Mouse (Mus musculus) heart, embryonic 15.5 days (tissue): ENCODE results near the gene Gm6993. TPM values are rescaled to one million over a fixed set of nuclear protein-coding genes. Genes with fewer than 3 reads are reported as not detected.

ENCODE experiments used
- ATAC-seq: fragments of 200-750 bp; cut with Nextera tagmentation; replicated peaks from 2 replicates; pipeline ENCODE4 v1.8.0; 2017; ENCODE audit warnings: low read depth, moderate TSS enrichment; ENCODE audit not compliant: insufficient number of reproducible peaks, insufficient read depth, low FRiP score
- H3K27ac ChIP-seq: fragments of 300-500 bp; sonication (generic); 2 replicates; pipeline ENCODE4 v1.5.1; 2015; ENCODE audit warnings: mild to moderate bottlenecking, inconsistent platforms
- H3K27me3 ChIP-seq: fragments of 300-500 bp; sonication (generic); 2 replicates; pipeline ENCODE4 v1.6.1; 2015; ENCODE audit warnings: inconsistent platforms
- H3K36me3 ChIP-seq: fragments of 300-500 bp; sonication (generic); 2 replicates; pipeline ENCODE4 v1.6.1; 2015; ENCODE audit warnings: mild to moderate bottlenecking, inconsistent platforms
- H3K4me1 ChIP-seq: fragments of 300-500 bp; sonication (generic); replicated peaks from 2 replicates; pipeline ENCODE4 v1.6.1; 2015; ENCODE audit warnings: inconsistent platforms
- H3K4me2 ChIP-seq: fragments of 300-500 bp; sonication (generic); 2 replicates; pipeline ENCODE4 v1.6.1; 2015; ENCODE audit warnings: inconsistent platforms, mild to moderate bottlenecking, moderate library complexity
- H3K4me3 ChIP-seq: fragments of 300-500 bp; sonication (generic); 2 replicates; pipeline ENCODE4 v1.5.1; 2015; ENCODE audit warnings: mild to moderate bottlenecking, inconsistent platforms
- H3K9ac ChIP-seq: fragments of 300-500 bp; sonication (generic); 2 replicates; pipeline ENCODE4 v1.6.1; 2015; ENCODE audit warnings: mild to moderate bottlenecking, inconsistent platforms
- H3K9me3 ChIP-seq: fragments of 300-500 bp; sonication (generic); replicated peaks from 2 replicates; pipeline ENCODE4 v1.6.1; 2016; ENCODE audit warnings: inconsistent platforms
- WGBS: fragments of 180-500 bp; shearing (Covaris S2); methylation state at CpG from one replicate; pipeline ENCODE4 v1.1.7; 2015; ENCODE audit warnings: mixed read lengths; 5-methylcytosine and 5-hydroxymethylcytosine counted together
- polyA plus RNA-seq: library from polyadenylated mRNA; unstranded; fragments of >200 nt; fragmentation: Nextera tagmentation; extraction: Ambion mirVana; gene quantifications from 2 replicates; pipeline ENCODE4 v1.2.1, GENCODE M21; 2015

Gm6993 gene
- polyA plus RNA-seq, 1 experiment from 2014 or later: not detected

DNA sequence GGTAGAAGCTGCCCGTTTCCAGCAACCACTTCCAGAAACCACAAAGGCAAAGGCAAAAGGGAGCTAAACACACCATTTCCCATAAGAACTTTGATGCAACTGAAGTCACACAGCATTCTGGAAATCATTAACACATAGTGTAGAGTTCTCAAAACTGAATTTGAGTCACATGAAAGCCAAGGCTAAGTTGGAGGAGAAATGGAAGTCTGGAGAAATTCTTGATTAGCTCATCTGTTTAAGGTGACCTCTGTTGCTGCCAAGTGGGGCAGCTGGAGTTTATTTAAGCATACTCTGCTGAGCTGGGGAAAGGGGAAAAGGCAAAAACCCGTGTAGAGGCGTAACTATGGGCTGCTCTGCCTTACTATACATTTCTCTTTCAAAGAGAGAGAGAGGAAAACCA lies 21.8 kb upstream of the Gm6993 start:
- no peak for ATAC-seq
- Histone ChIP-seq H3K4me1 (peaks cover 21% of the 10 kb centered on the region), H3K4me2 (no peak overlapping the region), H3K9ac (no peak overlapping the region), H3K4me3 (no peak overlapping the region), H3K36me3 (no peaks in the 10 kb centered on the region), H3K27me3 (no peaks in the 10 kb centered on the region), H3K9me3 (no peaks in the 10 kb centered on the region), H3K27ac (no peak overlapping the region; the same call in 1 of the 2 replicates)
- WGBS: 52% methylated on average over 3 of the region's 3 CpGs

DNA sequence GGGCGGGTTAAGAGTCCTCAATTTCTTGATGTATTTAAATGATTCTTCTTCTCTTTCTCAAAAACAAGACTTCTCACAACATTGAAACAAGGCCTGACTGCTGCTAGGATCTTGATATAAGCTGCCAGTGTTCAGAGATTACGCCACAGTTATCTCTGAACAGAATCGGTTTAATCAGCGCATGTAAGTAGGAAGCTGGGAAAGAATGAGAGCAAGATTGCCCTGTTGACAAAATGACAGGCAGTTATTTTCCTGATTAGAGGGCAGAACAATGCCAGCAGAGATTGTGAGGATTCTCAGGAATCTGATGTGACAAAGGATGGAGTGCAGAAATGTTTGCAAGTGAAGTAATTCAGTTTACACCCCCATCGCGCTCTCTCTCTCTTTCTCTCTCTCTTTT lies 19.0 kb upstream of the Gm6993 start:
- no peak overlapping the region for H3K9ac ChIP-seq
- H3K9me3 ChIP-seq: no peaks in the 10 kb centered on the region
- no peak for ATAC-seq
- peaks cover 15% of the 10 kb centered on the region for H3K4me1 ChIP-seq
- no peaks in the 10 kb centered on the region for H3K27me3 ChIP-seq
- no peak overlapping the region for H3K27ac ChIP-seq
- no peak overlapping the region for H3K4me2 ChIP-seq
- H3K36me3 ChIP-seq: no peaks in the 10 kb centered on the region
- no peak overlapping the region for H3K4me3 ChIP-seq
- 42% methylated on average over 6 of the region's 6 CpGs for WGBS

DNA sequence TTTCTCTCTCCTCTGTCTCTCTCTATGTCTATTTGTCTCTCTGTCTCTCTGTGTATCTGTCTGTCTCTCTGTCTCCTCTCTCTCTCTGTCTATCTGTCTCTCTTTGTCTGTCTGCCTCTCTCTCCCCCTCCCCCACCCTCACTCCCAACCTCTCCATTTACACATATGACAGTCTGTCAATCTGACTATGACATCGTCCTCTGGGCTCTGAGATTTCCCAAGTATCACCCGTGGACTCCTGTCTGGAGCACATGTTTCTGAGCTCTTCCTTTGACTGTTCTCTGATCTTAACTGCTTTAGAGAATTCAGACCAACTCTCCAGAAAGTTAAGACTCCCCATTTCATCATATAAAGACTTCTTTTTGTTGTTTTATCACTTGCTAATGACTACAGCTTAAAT lies 18.3 kb upstream of the Gm6993 start:
- H3K9me3 ChIP-seq: no peaks in the 10 kb centered on the region
- H3K4me1 ChIP-seq: peaks cover 15% of the 10 kb centered on the region
- no peaks in the 10 kb centered on the region for H3K36me3 ChIP-seq
- no peak overlapping the region for H3K27ac ChIP-seq
- 31% methylated on average over 2 of the region's 2 CpGs for WGBS
- no peaks in the 10 kb centered on the region for H3K27me3 ChIP-seq
- H3K4me2 ChIP-seq: no peak overlapping the region
- ATAC-seq: no peak
- H3K4me3 ChIP-seq: no peak overlapping the region
- no peak overlapping the region for H3K9ac ChIP-seq

DNA sequence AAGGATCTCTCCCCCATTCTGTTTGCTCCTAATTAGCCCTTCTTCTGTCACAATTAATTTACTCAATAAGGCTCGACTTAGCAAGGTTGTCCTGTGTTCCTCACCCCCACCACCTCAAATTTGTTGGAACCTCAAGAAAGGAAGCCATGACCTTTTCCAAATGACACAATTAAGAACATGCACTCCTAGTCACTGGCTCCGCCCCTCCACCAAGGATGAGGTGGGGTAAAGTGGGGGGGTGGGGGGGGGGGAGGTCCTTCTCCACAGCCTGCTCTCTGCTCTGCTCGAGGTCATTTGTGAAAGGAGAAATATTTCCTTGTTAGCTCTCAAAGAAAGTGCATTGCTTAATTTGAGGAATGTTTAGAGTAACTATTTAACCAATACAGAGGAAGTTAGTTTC lies 17.8 kb upstream of the Gm6993 start:
- Histone ChIP-seq H3K27ac (no peak overlapping the region), H3K9me3 (no peaks in the 10 kb centered on the region), H3K4me2 (no peak overlapping the region), H3K4me1 (peaks cover 14% of the 10 kb centered on the region), H3K9ac (no peak overlapping the region), H3K4me3 (no peak overlapping the region), H3K27me3 (no peaks in the 10 kb centered on the region), H3K36me3 (no peaks in the 10 kb centered on the region)
- WGBS: 43% methylated on average over 3 of the region's 3 CpGs
- no peak for ATAC-seq

DNA sequence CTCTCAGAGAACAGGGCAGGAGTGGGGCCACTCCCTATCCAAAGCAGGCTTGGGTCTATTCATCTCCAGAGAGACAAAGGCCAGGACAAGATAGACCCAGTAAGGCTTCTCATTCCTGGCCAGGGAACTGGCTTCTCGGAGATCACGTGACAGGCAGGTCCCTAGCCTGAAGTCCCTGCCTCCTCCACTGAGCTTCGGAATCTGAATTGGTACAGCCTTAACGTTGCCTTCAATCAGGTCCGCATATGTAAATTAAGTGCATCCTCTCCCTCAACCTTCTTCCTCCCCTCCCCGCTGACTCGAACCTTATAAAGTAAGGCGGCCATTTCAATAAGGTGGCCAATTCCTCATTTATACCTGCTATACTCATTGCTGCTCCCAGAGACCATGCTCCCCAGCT lies 15.1 kb upstream of the Gm6993 start:
- 61% methylated on average over 8 of the region's 8 CpGs for WGBS
- Histone ChIP-seq H3K4me3 (no peak overlapping the region), H3K4me2 (no peak overlapping the region), H3K27ac (no peak overlapping the region), H3K36me3 (no peaks in the 10 kb centered on the region), H3K9me3 (no peaks in the 10 kb centered on the region), H3K9ac (no peak overlapping the region), H3K4me1 (peaks cover 15% of the 10 kb centered on the region), H3K27me3 (no peaks in the 10 kb centered on the region)
- ATAC-seq: no peak

DNA sequence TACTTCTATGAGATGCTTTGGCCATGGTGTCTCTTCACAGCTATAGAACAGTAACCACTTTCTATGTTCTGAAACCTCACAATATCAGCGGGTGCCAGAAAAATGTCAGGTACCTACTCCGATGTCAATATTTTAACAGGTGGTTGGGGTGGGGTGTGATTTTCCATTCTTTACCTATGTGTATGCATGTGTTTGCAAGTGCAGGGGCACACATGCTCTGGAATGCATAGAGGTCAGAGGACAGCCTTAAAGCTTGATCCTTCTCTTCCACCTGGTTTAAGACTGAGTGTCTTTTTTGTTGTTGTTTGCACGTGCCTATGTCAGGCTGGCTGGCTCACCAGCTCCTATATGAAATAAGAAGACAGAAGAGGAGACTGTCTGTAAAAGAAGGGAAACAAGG lies 13.4 kb upstream of the Gm6993 start:
- Histone ChIP-seq H3K27me3 (no peaks in the 10 kb centered on the region), H3K4me1 (peaks cover 16% of the 10 kb centered on the region), H3K4me3 (no peak overlapping the region), H3K9me3 (no peaks in the 10 kb centered on the region), H3K9ac (no peak overlapping the region), H3K36me3 (no peaks in the 10 kb centered on the region), H3K27ac (no peak overlapping the region), H3K4me2 (no peak overlapping the region)
- no peak for ATAC-seq
- 88% methylated on average over 3 of the region's 3 CpGs for WGBS

DNA sequence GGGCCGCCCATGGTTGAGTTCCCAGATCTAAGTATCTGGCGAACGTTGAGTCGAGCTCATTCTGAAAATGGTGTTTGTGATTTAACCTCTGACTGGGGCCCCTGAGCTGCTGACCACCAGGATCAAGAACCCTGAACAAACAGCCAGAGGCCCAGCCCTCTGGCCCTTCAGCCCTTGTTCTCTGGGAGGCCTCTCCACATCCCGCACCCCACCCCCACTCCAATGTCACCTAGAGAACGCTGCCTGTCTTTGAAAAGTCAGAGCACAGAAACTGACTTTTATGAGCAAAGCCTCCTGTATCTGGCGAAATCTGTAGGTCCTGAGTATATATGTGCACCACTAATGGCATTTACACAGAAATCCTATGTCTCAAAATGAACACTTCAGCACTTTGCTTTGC lies 11.7 kb upstream of the Gm6993 start:
- Histone ChIP-seq H3K4me1 (peaks cover 21% of the 10 kb centered on the region), H3K27ac (peak overlapping the region; percentile 37), H3K9ac (no peak overlapping the region), H3K27me3 (no peaks in the 10 kb centered on the region), H3K9me3 (no peaks in the 10 kb centered on the region), H3K36me3 (no peaks in the 10 kb centered on the region), H3K4me3 (no peak overlapping the region), H3K4me2 (no peak overlapping the region)
- no peak for ATAC-seq
- WGBS: 37% methylated on average over 7 of the region's 7 CpGs

DNA sequence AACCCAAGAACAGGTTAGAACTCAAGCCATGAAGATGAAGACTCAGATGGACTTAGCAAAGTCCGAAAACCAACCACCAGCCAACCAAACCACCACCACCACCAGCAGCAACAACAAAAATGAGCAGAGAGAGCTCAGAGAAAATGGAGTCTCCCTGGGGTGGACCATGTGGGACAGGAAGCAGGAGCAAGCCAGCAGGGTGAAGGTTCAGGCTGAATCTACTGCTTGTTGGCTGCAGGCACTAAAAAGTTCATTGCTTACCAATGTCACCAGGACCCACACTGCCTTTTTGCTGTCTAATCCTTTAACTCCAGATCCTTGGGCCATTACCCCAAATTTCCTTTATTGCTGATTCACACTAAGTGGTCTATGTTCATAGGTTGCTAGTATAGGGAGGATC lies 7.9 kb upstream of the Gm6993 start:
- WGBS: 97% methylated on average over 1 of the region's 1 CpGs

DNA sequence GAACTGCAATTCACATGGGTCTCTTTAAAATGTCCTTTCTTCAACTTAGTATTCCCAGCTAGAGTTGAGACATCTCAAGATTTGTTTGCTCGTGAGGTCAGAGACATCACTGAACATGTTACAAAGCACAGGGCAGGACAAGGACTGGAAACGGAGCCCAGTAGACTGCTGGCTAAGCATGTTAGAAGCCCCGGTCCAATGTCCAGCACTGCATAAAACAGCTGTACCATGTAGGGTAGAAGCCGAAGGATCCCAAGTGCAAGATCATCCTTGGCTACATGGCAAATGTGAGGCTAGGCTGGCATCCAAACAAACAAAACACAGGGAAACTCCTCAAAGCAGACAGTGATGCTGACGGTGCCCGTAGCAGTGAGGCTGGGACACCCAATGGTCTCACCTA lies 5.6 kb upstream of the Gm6993 start:
- H3K4me2 ChIP-seq: no peak overlapping the region
- H3K27ac ChIP-seq: no peak overlapping the region
- H3K9me3 ChIP-seq: no peaks in the 10 kb centered on the region
- H3K9ac ChIP-seq: no peak overlapping the region
- no peak for ATAC-seq
- no peaks in the 10 kb centered on the region for H3K36me3 ChIP-seq
- H3K4me1 ChIP-seq: peaks cover 22% of the 10 kb centered on the region
- H3K4me3 ChIP-seq: no peak overlapping the region
- H3K27me3 ChIP-seq: no peaks in the 10 kb centered on the region
- WGBS: 92% methylated on average over 6 of the region's 6 CpGs

More for the DNA sequence above, 7.9 kb upstream of the Gm6993 start:
- no peak overlapping the region for H3K4me2 ChIP-seq
- no peaks in the 10 kb centered on the region for H3K27me3 ChIP-seq
- no peak overlapping the region for H3K4me3 ChIP-seq
- peaks cover 30% of the 10 kb centered on the region for H3K4me1 ChIP-seq
- H3K9me3 ChIP-seq: no peaks in the 10 kb centered on the region
- no peak for ATAC-seq
- H3K27ac ChIP-seq: no peak overlapping the region
- no peaks in the 10 kb centered on the region for H3K36me3 ChIP-seq
- no peak overlapping the region for H3K9ac ChIP-seq

DNA sequence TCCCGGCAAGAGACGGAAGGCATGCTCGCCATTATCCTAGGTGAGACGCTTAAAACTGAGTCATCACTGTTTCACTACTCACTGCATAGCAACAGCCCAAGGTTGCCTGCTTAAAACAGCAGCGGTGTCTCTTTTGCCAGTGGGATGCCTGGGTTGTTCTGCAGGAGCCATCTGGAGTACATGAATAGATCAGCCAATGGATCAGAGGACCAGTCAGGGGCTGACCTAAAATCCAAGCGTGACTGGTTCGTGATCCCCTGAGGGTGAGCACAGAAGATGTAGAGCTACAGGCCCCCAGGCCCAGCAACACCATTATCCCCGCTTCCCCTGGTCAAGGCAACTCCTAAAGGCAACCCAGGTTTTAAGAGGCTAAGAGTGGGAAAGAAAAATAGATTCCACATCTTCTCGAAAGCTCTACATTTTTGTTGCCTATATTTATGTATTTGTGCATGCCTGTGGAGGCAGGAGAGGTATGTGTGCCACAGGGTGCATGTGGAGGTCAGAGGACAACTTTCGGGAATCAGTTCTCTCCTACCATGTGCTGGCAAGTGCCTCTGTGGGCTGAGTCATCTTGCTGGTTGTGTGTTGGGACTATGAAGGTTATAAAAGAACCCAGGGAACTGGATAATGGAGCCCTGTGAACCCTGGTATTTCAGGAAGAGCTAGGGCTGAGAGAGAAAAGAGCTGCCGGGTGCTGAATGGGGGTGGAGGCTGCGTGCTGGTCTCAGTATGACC lies 3.5 kb upstream of the Gm6993 start:
- no peak overlapping the region for H3K27ac ChIP-seq
- peaks cover 18% of the 10 kb centered on the region for H3K4me1 ChIP-seq
- no peak overlapping the region for H3K9ac ChIP-seq
- no peaks in the 10 kb centered on the region for H3K27me3 ChIP-seq
- H3K4me3 ChIP-seq: no peak overlapping the region
- no peaks in the 10 kb centered on the region for H3K36me3 ChIP-seq
- WGBS: 66% methylated on average over 12 of the region's 12 CpGs
- no peak overlapping the region for H3K4me2 ChIP-seq
- no peak for ATAC-seq
- H3K9me3 ChIP-seq: no peaks in the 10 kb centered on the region

DNA sequence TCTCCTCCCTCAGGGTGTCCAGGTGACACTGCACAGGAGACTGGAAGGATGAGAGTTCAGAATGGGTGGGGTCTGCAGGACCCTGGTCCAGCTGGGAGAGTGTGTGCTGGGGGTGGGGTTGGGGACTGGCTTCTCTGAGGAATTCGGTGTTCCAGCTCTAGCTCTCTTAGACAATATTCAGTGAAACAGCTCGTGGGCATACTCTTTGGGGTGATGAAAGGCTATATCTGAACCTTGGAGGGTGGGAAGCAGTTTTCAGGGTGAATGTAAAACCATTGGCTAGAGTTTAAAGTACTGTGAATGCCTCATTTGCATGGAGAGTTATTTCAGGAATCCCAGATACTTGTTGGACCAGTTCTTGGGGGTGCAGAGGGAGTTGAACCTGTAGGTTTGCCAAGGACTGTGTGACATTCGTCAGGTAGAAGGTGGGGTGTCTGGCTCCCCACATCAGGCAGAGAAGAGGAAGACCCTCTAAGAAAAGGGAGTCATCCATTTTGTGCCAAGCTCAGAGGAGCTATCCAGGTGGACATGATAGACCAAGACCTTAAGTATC lies 1.5 kb upstream of the Gm6993 start:
- Histone ChIP-seq H3K27ac (no peak overlapping the region), H3K27me3 (no peaks in the 10 kb centered on the region), H3K36me3 (no peaks in the 10 kb centered on the region), H3K9ac (no peak overlapping the region), H3K9me3 (no peaks in the 10 kb centered on the region), H3K4me2 (no peak overlapping the region), H3K4me1 (peaks cover 8% of the 10 kb centered on the region), H3K4me3 (no peak overlapping the region)
- 69% methylated on average over 3 of the region's 3 CpGs for WGBS
- no peak for ATAC-seq

DNA sequence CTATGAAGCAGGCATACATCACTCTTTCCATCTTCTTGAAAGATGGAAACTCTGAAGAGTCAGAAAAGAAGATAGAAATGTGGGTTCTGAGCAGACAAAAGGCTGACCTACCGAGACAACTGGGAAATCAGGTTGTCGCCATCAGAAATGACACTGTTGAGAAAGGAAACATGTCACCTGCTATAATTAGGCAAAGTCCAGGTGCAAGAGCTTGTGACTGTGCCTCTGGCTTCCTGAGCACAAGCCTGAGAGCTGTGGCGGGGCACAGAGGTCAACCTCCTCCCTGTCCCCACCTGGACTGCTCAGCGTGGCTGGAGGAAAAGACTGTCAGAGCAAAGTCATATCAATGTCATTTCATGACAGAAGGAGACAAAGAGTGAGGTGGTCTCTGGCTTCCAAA lies 772 bp upstream of the Gm6993 start:
- ATAC-seq: no peak
- H3K27ac ChIP-seq: no peak overlapping the region
- WGBS: 50% methylated on average over 4 of the region's 4 CpGs

More for the DNA sequence above, 772 bp upstream of the Gm6993 start:
- Histone ChIP-seq H3K36me3 (no peaks in the 10 kb centered on the region), H3K9ac (no peak overlapping the region), H3K9me3 (no peaks in the 10 kb centered on the region), H3K4me1 (peaks cover 8% of the 10 kb centered on the region), H3K4me2 (no peak overlapping the region), H3K4me3 (no peak overlapping the region), H3K27me3 (no peaks in the 10 kb centered on the region)
